Mouse (Mus musculus) lung, postnatal 14 days (tissue): Measurements from ENCODE around the gene Tmem132c.
A peak's percentile ranks its signal among the peaks of the same experiment; 100 is the strongest.

Experiments used
- DNase-seq: peaks from one replicate; pipeline ENCODE4 v3.0.0; 2021

The Tmem132c gene

DNA sequence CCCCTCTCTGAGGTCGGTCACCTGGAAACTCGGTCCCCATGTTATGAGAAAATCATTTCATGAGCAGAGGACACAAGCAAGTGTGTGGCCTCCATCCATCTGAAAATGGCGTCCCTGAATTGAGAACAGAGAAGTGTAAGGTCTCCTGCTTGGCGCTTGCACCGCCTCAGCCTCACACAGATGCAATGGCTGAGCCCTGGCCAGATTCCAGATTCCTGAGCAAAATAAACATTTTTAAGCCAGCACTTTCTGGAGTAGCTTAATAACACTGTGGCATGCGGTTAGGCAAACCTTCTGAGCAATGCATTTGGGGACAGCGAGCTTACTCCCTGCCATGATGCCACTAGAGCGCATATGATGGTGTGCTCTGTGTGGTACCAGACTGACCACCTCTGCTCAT is 48.1 kb downstream of the Tmem132c start:
- DNase-seq = no peak

DNA sequence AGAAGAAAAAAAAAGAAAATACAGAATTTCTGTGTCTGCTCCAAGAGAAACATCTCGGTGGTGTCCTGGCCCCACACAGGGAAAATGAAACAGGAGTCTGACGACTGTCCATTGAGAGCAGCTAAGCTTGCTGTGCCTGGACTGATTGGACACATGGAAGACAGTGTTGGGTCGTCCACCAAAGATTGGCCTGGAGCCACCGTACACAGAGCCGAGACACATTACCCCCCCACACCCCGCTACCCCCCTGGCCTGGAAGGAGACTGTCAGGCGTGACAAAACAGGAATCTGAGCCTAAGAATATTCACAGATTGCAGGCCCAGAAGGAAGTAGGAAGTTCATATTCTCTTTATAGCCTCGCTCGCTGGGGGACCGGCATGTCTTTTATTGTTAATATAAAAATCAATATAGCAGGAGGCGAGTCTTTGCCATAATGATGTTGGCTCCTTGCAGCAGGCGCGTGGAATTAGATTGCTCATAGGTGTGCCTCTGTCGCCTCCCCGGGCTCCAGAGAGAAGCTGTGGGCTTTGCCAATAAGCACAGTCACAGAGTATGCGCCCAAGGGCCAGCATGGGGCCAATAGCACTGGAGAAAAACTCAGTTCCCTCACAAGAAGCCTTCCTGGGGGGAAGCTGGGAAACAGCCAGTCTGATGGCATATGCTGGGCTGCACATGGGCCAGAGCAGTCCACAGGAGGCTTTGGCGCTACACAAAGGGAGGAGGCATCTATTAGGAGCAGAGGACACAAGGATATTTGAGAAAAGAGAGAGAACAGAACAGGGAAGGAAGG is 49.0 kb downstream of the Tmem132c start:
- DNase-seq = peak; percentile 43

DNA sequence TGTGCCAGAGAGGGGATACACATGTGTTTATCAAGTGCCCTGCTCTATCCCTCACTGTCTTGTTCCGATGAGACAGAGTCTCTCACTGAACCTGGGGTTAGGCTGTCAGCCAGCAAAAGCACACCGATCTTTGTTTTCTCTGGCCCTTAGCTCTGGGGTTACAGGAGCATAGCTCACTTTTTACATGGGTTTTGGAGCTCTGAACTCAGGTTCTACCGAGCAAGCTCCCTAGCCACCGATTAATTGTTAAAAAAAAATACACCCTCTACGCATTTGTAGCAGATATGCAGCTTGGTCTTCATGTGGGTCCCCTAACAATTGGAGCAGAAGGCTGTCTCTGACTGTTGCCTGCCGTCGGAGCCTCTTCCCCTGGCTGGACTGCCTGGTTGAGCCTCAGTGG is 50.0 kb downstream of the Tmem132c start:
- DNase-seq = no peak

DNA sequence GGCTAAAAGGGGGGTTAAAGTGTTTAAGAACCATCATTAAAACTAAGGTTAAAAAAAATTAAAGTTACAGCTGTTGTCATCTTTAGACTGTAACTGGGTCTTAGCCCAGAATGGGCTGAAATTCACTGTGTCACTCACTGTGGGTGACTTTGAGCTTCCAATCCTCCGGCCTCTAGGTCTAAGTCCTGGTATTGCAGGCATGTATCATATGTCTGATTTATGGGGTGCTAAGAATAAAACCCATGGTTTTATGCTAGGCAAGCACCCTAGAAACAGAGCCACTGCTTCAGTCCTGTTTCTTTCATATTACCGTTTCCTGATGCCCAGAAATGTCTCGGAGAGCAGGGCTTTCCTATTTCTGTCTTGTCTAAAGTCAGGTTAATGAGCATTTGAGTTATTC is 52.1 kb downstream of the Tmem132c start:
- DNase-seq = no peak

DNA sequence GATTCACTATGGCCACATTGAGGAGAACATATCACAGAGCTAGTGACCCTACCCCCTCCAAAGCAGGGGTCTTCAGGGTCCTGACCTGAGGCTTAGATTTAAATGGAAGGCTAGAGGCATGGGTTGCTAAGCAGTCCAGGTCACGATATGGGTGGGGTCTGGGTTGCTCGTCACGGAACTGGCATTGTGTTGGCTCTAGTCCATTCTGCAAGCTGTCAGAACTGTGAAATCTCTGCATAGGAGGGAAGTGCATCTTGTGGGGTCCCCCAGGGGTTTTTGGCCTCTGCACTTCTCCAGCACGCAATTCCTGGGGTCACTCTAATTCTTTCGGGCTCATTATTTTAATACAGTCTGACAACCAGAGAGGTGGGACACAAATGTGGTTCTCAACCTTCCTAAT is 55.9 kb downstream of the Tmem132c start:
- DNase-seq = no peak

DNA sequence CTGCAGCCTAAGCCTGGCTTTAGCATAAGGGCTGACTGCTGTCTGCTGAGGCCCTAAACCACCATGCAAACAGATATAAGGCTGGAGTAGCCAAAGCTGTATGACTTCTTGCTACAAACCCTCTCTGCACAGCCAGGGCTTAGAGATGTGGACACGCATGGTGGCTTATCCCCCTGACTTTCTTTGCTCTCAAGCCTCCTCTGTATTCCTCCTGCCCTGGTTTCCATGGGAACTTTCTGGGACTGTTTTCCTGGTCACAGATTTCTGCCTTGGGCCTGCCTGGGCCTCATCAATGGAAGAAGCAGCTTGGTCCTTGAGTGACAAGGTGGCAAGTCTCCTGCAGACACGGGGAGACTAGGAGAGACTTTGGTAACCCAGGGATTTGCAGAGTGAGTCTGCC is 56.5 kb downstream of the Tmem132c start:
- no peak for DNase-seq

DNA sequence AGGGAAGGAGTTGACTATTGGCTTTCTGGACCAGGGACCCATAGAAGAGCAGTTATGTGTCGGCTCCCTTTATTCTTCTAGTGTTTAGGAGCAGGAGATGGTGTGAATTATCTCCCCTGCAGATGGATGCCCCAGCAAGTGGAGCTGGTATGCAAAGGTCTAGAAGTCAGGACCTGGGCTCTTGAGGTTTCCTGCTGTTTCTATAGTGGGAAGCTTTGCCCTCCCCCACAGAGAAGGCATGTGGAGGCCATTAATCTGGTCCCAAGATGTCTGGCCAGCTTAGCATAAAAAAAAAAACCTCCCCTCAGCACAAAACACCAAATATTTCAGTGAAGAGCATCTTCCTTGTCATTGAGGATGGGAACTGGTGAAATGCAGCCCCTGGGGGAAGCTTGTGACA is 57.4 kb downstream of the Tmem132c start:
- no peak for DNase-seq

DNA sequence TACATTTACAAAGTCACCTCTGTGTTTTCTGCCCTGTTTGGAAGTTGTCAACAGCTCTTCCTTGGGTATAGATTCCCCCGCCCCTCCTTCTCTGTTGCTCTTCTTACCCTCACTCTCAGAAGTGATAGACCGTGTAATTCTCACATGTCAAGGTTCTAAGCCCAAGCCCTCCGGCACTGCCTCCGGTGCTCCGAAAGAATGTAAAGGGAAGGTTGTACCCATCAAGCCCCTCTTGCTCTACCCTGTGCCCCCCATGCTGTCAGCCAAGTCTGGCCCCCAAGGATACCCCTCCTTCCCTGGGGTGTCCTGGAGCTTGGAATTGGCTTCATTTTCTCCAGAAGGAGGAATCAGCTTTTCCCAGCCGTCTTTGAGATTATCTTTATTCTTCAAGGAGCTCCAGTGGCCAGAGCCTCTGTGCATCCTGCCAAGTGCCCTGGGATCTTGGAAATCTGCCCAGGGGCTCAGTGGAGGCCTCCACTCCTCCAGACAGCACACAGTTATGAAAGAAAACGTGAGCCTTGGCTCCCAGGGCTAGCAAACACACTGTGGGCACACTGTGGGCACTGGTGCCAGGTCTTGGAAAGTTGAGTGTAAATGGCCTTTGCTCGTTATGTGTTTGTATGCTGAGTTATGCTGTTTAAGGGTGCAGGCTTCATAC is 59.1 kb downstream of the Tmem132c start:
- peak; percentile 74 for DNase-seq

DNA sequence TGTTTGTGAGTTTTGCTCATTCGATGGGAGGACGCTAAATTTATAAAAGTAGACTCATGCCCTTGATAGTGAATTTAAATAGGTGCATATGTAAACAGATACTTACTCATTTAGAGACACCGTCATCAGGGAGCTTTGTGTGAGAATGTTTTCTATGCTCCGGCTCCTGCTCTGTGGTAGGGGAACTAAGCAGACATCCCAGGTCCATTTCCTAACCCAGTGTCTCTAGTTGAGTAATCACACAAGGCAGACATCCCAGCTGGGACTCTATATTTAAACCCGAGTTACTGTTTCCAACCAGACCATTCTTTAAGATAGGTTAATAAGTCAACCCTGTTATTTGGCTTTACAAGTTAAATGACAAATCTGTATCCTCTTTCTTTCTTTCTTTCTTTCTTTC is 63.7 kb downstream of the Tmem132c start:
- no peak for DNase-seq

DNA sequence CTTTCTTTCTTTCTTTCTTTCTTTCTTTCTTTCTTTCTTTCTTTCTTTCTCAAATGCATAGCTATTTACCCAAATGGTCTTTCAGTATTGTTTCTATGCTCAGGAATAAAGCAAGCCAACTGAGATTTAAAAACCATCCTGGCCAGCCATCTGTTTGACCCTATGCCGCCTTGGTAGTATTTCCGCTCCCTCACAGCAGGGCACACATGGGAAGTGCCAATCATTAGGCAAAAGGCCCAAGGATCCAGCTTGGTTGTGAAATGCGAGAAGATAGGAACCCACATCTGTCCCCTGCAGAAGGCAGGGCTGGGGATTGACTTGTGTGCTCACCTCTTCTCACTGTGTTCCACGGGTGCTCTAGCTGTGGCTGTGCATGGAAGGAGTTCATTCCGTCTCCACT is 64.1 kb downstream of the Tmem132c start:
- no peak for DNase-seq

DNA sequence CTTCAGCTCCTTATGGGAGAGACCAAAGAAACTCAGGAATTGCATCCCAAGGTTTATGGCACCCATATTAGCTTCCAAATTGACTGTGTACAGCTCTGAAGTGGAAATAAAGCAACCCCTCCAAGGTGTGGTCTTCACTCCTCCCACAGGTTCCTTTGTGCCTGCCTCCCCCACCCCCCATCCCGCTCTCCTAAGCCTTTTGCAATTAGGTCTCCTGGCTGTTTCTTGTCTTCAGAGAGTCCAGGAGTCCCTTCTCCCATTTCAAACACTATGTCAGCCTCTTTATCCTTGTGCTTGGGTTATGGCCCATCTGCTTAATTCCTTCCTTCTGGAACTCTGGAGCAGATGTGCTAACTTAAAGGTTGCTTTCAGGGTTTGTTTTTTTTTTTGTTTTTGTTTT is 65.1 kb downstream of the Tmem132c start:
- DNase-seq = no peak

DNA sequence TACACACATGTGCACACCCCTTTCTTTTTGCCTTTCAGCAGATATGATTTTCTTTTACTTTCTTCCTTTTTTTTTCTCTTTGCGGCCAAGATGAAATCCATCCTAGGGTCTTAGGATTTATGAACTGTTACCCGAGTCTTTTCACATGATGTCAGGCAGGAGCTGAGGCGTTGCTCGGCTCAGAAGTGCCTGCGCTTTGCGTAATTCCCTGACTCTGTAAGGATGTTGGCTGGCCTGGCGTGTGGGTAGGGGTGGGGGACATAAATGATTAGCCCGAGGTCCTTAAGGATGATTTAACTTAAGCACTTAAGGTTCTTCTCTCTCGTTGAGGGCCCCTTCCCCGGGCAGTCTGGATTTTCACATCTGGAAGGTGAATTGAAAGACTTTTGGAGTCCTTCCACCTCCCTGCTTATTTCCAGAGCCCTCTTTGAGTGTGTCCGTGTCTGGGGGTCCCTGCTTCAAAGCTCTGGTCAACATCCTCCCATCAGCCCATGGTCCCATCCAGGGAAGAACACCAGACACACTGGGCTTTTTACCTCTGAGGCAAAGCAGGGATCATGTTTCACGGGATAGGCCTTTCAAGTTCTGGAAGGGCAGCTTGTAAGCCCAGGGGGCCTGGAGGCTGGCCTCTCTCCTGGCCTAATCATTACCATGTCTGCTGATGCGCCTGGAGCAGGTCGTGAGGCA is 68.9 kb downstream of the Tmem132c start:
- peak; percentile 32 for DNase-seq

DNA sequence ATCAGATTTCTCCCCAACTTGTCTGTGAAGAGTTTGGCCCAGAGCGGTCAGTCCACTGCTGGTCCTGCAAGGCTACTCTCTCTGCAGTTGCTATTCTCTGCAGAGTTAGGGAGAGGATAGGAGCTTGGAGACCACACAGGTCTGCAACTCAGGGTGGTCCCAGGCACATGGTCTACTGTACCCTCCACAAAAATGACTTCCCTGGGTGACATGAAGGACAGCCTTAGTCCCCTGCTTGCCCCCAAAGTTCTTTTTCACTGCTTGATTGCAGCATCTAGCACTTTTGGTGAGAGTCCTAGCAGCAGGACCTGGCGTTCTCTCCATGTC is 69.4 kb downstream of the Tmem132c start:
- DNase-seq = no peak

DNA sequence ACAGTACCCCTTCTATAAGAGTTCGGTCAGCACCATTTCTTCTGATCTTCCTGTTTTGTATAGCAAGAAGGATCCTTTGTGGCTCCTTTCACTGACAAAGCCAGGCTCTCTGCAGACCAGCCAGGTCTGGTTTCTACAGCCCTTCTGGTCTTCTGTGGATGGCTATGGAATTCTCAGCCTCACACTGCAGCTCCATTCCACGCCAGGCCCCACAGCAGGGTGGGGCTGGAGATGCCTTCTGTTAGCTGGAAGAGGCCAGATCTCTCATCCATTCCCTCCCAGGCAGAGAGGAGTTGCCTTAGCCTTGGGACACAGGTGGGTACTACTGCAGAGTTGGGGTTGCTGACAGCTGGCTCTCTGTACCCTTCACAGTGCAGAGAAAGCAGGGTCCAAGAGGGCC is 72.0 kb downstream of the Tmem132c start:
- DNase-seq = no peak

DNA sequence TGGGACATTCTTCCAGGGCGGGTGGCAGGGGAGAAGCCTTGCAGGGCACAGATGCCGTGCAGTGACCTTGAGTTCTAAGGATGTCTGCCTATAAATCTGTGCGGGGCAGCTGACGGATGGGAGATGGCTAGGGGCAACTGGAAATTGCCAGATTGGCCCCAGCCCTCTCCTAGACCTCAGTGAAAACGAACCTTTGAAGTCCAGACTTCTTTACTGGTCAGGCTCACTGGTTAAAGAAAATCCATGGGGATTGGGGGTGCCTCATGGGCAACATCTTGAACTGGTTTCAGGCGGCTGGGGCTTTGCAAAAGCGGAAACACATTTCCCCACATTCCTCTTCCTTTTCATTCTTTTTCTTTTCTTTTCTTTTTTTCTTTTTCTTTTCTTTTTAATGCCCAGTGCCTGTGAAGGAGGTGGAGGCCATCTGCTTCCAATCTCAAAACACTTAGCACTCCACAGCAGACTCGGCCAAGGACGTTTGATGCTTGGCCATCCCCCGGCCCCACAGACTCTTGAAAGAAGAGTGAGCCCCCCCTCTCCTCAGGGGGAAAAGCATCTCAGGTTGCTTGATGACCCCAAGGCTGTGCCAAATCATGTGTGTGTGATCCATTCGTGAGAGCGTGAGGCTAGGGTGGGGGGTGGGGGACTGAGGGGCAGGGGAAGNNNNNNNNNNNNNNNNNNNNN is 77.6 kb downstream of the Tmem132c start:
- peak; percentile 43 for DNase-seq

DNA sequence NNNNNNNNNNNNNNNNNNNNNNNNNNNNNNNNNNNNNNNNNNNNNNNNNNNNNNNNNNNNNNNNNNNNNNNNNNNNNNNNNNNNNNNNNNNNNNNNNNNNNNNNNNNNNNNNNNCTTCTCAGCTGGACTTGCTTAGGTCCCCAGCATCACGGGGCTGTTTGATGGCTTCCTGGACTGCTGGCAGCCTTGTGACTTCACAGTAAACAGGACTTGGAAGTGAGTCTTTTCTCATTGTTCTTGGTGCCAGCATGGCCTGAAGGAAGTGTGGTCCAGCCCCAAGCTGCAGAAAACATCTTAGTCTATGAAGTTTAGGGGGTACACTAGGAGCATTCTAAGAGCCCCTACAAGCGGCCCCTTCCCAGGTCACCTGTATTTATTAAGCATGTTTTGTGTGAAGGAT is 83.0 kb downstream of the Tmem132c start:
- no peak for DNase-seq

DNA sequence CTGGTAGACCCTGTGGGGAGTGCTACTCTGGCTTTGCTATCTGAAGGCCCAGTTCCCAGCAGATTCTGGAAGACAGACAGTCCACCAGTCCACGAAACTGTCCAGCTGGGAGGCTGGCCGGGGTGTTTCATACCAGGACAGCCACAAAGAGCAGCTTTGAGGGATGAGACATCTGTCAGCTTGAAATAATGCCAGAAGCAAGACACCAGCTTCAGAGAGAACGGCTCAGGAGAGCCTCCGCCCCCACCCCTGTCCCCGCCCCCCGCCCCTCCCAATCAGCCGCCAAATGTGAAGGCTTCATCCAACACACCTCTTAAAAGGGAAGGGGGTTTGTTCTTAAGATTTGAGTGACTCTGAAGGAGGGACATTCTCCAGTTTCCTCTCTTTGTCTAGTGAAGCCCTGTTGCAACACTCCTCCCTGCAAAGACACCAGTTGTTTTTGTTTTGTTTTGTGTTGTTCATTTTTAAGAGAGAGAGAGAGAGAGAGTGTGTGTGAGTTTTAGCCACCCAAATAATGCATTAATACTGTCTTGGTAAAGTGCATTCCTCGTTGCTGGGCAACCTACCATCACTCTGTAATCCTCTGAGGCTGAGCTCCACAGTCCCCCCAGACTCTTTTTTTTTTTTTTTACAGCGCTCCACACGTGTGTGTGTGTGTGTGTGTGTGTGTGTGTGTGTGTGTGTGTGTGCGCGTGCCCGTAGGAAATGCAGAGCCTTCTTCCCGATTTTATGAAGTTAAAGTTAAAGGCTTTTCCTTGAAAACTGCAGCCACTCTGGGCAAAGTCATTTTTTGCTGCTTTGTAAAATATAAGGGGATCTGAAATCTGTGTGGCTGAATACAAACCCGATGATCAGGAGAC is 94.7 kb downstream of the Tmem132c start:
- DNase-seq = peak; percentile 57

DNA sequence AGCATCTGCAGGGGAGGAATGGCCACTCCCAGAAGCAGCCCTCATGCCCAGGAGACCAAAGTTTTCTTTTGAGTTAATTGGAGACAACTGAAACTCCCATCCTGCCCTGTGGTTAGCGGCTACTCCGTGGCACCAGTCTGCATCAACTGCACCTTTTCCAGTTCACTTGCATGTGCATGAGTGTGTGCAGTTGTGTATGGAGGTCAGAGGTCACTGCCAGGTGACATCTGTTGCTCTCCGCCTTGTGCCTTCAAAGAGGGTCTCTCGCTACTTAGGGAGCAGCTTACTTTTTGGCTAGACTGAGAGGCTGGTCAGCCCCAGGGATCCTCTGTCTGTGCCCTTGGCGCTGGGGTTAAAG is 95.3 kb downstream of the Tmem132c start:
- no peak for DNase-seq

DNA sequence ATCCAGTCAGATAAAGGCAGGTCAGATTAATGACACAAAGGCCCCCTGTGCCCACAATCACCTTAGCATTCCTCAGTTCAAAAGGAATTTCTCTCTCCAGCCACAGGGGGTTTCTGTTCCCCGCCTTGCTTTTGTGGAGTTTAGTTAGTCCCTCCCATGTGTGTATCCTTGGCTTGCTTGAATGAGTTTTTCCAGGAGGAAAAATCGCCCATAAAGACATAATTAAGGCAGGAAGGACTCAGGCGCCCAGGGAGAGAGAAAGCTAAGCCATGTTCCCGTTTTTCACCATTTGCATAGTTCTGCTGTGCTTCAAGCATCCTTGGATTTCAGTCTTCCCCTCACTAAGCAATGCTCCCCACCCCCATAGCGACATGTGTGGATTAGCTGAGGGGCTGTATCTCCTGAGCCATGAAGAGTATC is 97.4 kb downstream of the Tmem132c start:
- DNase-seq = no peak

DNA sequence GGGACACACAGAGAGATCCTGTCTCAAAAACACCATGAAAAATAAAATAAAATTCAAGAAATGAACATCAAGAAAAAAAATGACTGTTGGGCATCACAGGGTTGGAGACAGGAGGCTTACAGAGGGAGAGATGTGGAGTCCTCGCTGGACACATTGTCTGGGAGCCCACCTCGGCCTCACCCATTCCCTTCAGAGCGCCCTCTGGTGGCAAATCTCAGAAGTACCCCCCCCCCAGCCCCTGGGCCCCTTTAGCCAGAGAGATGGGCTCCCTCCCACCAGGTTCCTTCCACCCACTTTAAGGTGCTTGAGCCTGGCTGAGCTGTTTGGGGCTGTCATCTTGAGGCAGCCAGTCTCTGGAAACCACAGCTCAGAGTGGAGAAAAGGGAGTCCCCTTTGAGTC is 99.5 kb downstream of the Tmem132c start:
- DNase-seq = no peak

DNA sequence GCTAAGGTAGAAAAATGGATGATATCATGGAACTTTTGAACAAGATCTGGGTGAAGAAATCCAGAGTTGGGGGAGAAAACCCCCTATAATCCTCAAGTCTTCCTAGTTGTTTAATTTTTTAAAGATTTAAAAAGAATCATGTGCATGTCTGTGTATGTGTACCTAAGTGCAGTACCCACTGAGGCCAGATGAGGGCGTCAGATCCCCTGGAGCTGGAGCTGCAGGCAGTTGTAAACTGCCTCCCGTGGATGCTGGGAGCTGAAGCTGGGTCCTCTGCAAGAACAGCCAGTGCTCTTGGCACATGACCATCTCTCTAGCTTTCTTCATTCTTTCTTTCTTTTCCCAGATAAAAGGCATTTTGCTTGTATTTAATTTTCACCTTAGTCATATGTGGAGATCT is 103.1 kb downstream of the Tmem132c start:
- no peak for DNase-seq

DNA sequence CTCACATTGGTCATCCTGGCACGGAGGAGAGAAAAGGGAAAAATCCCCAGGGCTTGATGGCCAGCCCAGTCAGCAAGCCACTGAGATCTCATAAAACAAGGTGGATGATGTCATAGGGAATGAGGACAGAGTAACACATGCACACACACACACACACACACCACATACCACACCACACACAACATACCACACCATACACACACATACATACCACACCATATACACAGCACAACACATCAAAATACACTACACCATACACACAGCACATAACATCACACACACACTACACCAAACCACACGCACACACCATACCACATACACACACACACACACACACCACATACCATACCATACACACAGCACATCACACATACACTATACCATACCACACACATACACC is 104.8 kb downstream of the Tmem132c start:
- DNase-seq = no peak
